In genomic region chr2:103601531-103601930, GRCm38 (mm10) we compare ENCODE assay signal across 26 mouse cellular contexts. TPM values are rescaled to one million over a fixed set of nuclear protein-coding genes. Genes with fewer than 3 reads are reported as not detected.
DNase-seq lines count a peak whose midpoint lies in the region; ATAC-seq and TF ChIP-seq lines count a peak whose summit lies in the region.
"Had no signal": no experiment of that assay in that cellular context is flagged by ENCODE, and none has a peak within 500 bp of the region (broad histone marks: within the 10 kb centered on the region; RNA-seq: fewer than 3 reads in every experiment).

No protein-coding gene starts in this region.

- no peak overlapping the region for H3K4me3 ChIP-seq in heart, embryonic 12.5 days
- H3K4me3 ChIP-seq in heart, embryonic 15.5 days = no peak overlapping the region
- H3K4me3 ChIP-seq in heart, adult 2 months = no peak overlapping the region
- no peak overlapping the region for H3K4me3 ChIP-seq in liver, postnatal 0 days (ENCODE audit: low read depth, low read length)
- no peak overlapping the region for H3K4me3 ChIP-seq in liver, embryonic 11.5 days (ENCODE audit: low read depth, low read length)
- H3K4me3 ChIP-seq: embryonic facial prominence, embryonic 12.5 days; embryonic facial prominence, embryonic 15.5 days; gastrocnemius, adult 2 months; hindbrain, embryonic 10.5 days; hindbrain, embryonic 13.5 days; intestine, embryonic 15.5 days had no signal

- no peak for TF ChIP-seq EP300 in heart, adult 2 months (IDR thresholded peaks at IDR 0.05; ENCODE audit: insufficient read depth, low read depth, low read length)
- no peak for TF ChIP-seq EP300 in liver, postnatal 0 days (IDR thresholded peaks at IDR 0.05; ENCODE audit: low read depth)

- no peaks in the 10 kb centered on the region for H3K9me3 ChIP-seq in heart, embryonic 12.5 days (replicated peaks)
- no peaks in the 10 kb centered on the region for H3K9me3 ChIP-seq in heart, embryonic 15.5 days (replicated peaks)
- H3K9me3 ChIP-seq in liver, postnatal 0 days (ENCODE audit: low read length) = no peaks in the 10 kb centered on the region
- no peaks in the 10 kb centered on the region for H3K9me3 ChIP-seq in liver, embryonic 11.5 days (ENCODE audit: control insufficient read depth, low read length)
- H3K9me3 ChIP-seq: embryonic facial prominence, embryonic 12.5 days; embryonic facial prominence, embryonic 15.5 days; G1E; hindbrain, embryonic 10.5 days; hindbrain, embryonic 13.5 days; intestine, embryonic 15.5 days had no signal

- TF ChIP-seq POLR2A in heart, adult 2 months (IDR thresholded peaks at IDR 0.05; ENCODE audit: insufficient read depth, low read depth, low read length) = no peak

- no peak overlapping the region for H3K9ac ChIP-seq in heart, embryonic 12.5 days
- H3K9ac ChIP-seq in heart, embryonic 15.5 days = no peak overlapping the region
- H3K9ac ChIP-seq in heart, adult 2 months (ENCODE audit: low read depth, low read length) = no peak overlapping the region
- H3K9ac ChIP-seq in liver, postnatal 0 days (replicated peaks) = no peak overlapping the region
- no peak overlapping the region for H3K9ac ChIP-seq in liver, embryonic 11.5 days (ENCODE audit: low read depth, low read length)
- H3K9ac ChIP-seq: embryonic facial prominence, embryonic 12.5 days; embryonic facial prominence, embryonic 15.5 days; forebrain, postnatal 0 days; hindbrain, embryonic 13.5 days; intestine, embryonic 15.5 days had no signal

- H3K4me1 ChIP-seq in heart, embryonic 12.5 days (replicated peaks) = peaks cover 94% of the 10 kb centered on the region
- peaks cover 83% of the 10 kb centered on the region for H3K4me1 ChIP-seq in heart, embryonic 15.5 days (replicated peaks)
- H3K4me1 ChIP-seq in heart, adult 2 months (ENCODE audit: control insufficient read depth, insufficient read depth, low read length) = peaks cover 8% of the 10 kb centered on the region; the same call in 1 of the 2 replicates
- peaks cover 44% of the 10 kb centered on the region for H3K4me1 ChIP-seq in liver, postnatal 0 days (ENCODE audit: insufficient read depth)
- H3K4me1 ChIP-seq in liver, embryonic 11.5 days (replicated peaks; ENCODE audit: control insufficient read depth, insufficient read depth, low read length) = peaks cover 44% of the 10 kb centered on the region

- no peaks in the 10 kb centered on the region; the same call in 1 of the 2 replicates for H3K79me2 ChIP-seq in heart, adult 2 months (replicated peaks; ENCODE audit: control insufficient read depth, insufficient read depth, low read length)

- no peaks in the 10 kb centered on the region for H3K27me3 ChIP-seq in heart, embryonic 12.5 days (replicated peaks)
- no peaks in the 10 kb centered on the region for H3K27me3 ChIP-seq in heart, embryonic 15.5 days
- no peaks in the 10 kb centered on the region for H3K27me3 ChIP-seq in heart, adult 2 months (ENCODE audit: control insufficient read depth, insufficient read depth, low read length)
- no peaks in the 10 kb centered on the region for H3K27me3 ChIP-seq in liver, postnatal 0 days (ENCODE audit: insufficient read depth, low read length)
- no peaks in the 10 kb centered on the region for H3K27me3 ChIP-seq in liver, embryonic 11.5 days (replicated peaks; ENCODE audit: control insufficient read depth, insufficient read depth, low read length)
- H3K27me3 ChIP-seq: embryonic facial prominence, embryonic 12.5 days; embryonic facial prominence, embryonic 15.5 days; hindbrain, embryonic 13.5 days; intestine, embryonic 15.5 days; Patski had no signal

- H3K36me3 ChIP-seq in heart, embryonic 12.5 days = no peaks in the 10 kb centered on the region
- H3K36me3 ChIP-seq in heart, embryonic 15.5 days = no peaks in the 10 kb centered on the region
- no peaks in the 10 kb centered on the region; the same call in 1 of the 2 replicates for H3K36me3 ChIP-seq in heart, adult 2 months (ENCODE audit: control insufficient read depth, insufficient read depth, low read length)
- H3K36me3 ChIP-seq in liver, postnatal 0 days (replicated peaks; ENCODE audit: insufficient read depth, low read length) = no peaks in the 10 kb centered on the region
- H3K36me3 ChIP-seq in liver, embryonic 11.5 days (ENCODE audit: control insufficient read depth, insufficient read depth, low read length) = no peaks in the 10 kb centered on the region
- H3K36me3 ChIP-seq: embryonic facial prominence, embryonic 12.5 days; embryonic facial prominence, embryonic 15.5 days; G1E; hindbrain, embryonic 10.5 days; hindbrain, embryonic 13.5 days; intestine, embryonic 15.5 days had no signal

- peak; percentile 25 for DNase-seq in heart, adult 11 months
- no peak for DNase-seq in heart, postnatal 36 days
- DNase-seq in heart, adult 8-10 months (ENCODE audit: low spot score) = no peak
- no peak for DNase-seq in heart, adult 2 months
- no peak for DNase-seq in liver, postnatal 0 days
- no peak for DNase-seq in liver, embryonic 11.5 days (ENCODE audit: low spot score)
- DNase-seq: adrenal gland, adult 2 months; adrenal gland, postnatal 14 days; cerebellum, adult 11 months; cerebellum, adult 2 months; cerebellum, adult 9-11 months; cerebellum, postnatal 25 days; forebrain, postnatal 0 days; gastrocnemius, adult 2 months; gastrocnemius, postnatal 14 days; kidney, adult 11 months had no signal

- no peak for TF ChIP-seq CTCF in heart, adult 2 months (IDR thresholded peaks at IDR 0.05)
- TF ChIP-seq CTCF in liver, postnatal 0 days (IDR thresholded peaks at IDR 0.05; ENCODE audit: low read depth) = no peak

- no peak for ATAC-seq in heart, embryonic 12.5 days (ENCODE audit: insufficient number of reproducible peaks, low FRiP score)
- no peak for ATAC-seq in heart, embryonic 15.5 days (replicated peaks; ENCODE audit: insufficient number of reproducible peaks, insufficient read depth, low FRiP score, low read depth)
- ATAC-seq in liver, postnatal 0 days = no peak
- no peak for ATAC-seq in liver, embryonic 11.5 days (replicated peaks; ENCODE audit: low FRiP score)
- ATAC-seq: forebrain, embryonic 14.5 days; forebrain, postnatal 0 days; intestine, embryonic 15.5 days; Patski had no signal

- WGBS in heart, embryonic 12.5 days = 42% methylated on average over 1 of the region's 1 CpGs
- WGBS in heart, embryonic 15.5 days = 45% methylated on average over 1 of the region's 1 CpGs
- WGBS in heart, adult 2 months = 51% methylated on average over 1 of the region's 1 CpGs
- WGBS in liver, postnatal 0 days (ENCODE audit: insufficient replicate concordance) = 53% methylated on average over 1 of the region's 1 CpGs
- 77% methylated on average over 1 of the region's 1 CpGs for WGBS in liver, embryonic 11.5 days

- peak overlapping the region; percentile 89 for H3K27ac ChIP-seq in heart, embryonic 12.5 days (ENCODE audit: poor library complexity, severe bottlenecking)
- peak overlapping the region; percentile 81 for H3K27ac ChIP-seq in heart, embryonic 15.5 days
- no peak overlapping the region for H3K27ac ChIP-seq in heart, adult 2 months
- peak overlapping the region; percentile 44 for H3K27ac ChIP-seq in liver, postnatal 0 days (ENCODE audit: low read depth)
- H3K27ac ChIP-seq in liver, embryonic 11.5 days (ENCODE audit: low read depth, low read length) = no peak overlapping the region
- H3K27ac ChIP-seq: gastrocnemius, adult 2 months; hindbrain, embryonic 10.5 days; hindbrain, embryonic 13.5 days; intestine, embryonic 15.5 days had no signal

- H3K4me2 ChIP-seq in heart, embryonic 12.5 days = no peak overlapping the region
- no peak overlapping the region for H3K4me2 ChIP-seq in heart, embryonic 15.5 days
- no peak overlapping the region for H3K4me2 ChIP-seq in liver, postnatal 0 days (ENCODE audit: low read depth, low read length)
- no peak overlapping the region for H3K4me2 ChIP-seq in liver, embryonic 11.5 days
- H3K4me2 ChIP-seq: embryonic facial prominence, embryonic 15.5 days; hindbrain, embryonic 13.5 days; intestine, embryonic 15.5 days had no signal

- intact Hi-C loops in heart, postnatal 36 days (cut with DNase I) = no loop called here
- intact Hi-C loops in heart, adult 2 months (cut with DNase I) = loop anchor here (5.0 kb wide), 1 partner anchor 34 kb away; the partner anchor contains the start of gene Abtb2

RNA-seq across cellular contexts. Expression of gene Abtb2, which starts 35.4 kb away (rescaled TPM):
- 10 to 100 TPM; 21.9 to 24.4 TPM for total RNA-seq in heart, postnatal 36 days (2021)
- polyA plus RNA-seq in heart, embryonic 12.5 days (2016; fragmentation: Nextera tagmentation; extraction: Ambion mirVana) = 28.0 and 29.5 TPM in 2 replicates
- total RNA-seq in heart, adult 8-10 months (2022) = 10 to 100 TPM; 22.9 to 27.5 (median 24.8) TPM
- polyA plus RNA-seq in heart, embryonic 15.5 days (2015; fragmentation: Nextera tagmentation; extraction: Ambion mirVana) = 20.2 and 21.4 TPM in 2 replicates
- total RNA-seq in heart, adult 2 months (2021) = 10 to 100 TPM; 24.7 to 28.7 TPM
- 23.0 and 27.1 TPM in 2 replicates for polyA plus RNA-seq in heart, adult 2 months (2012; rRNA removed)
- 1.8 and 2.1 TPM in 2 replicates for polyA plus RNA-seq in liver, postnatal 0 days (2015; fragmentation: Nextera tagmentation; extraction: Ambion mirVana)
- polyA plus RNA-seq in liver, embryonic 11.5 days (2014; fragmentation: Nextera tagmentation; extraction: Ambion mirVana) = 4.6 and 5.4 TPM in 2 replicates
- polyA plus RNA-seq: G1E had no signal

Comparison
In these comparisons a context has a peak if more than half of its experiments do, and no peak if none do; other contexts are left out.
1. H3K27ac ChIP-seq: peak in heart, embryonic 12.5 days (single experiment), heart, embryonic 15.5 days (single experiment) and liver, postnatal 0 days (single experiment); none in heart, adult 2 months (single experiment) and liver, embryonic 11.5 days (single experiment).